Mouse (Mus musculus): ENCODE measurements around the gene Iqch. TPM values are rescaled to one million over a fixed set of nuclear protein-coding genes. Genes with fewer than 3 reads are reported as not detected.

Gene Iqch
- polyA plus RNA-seq, 1 experiment, result not detected

GRCm38 (mm10) chr9:63511034-63511433 is 91.3 kb downstream of the Iqch start:
- 72% methylated on average over 4 of the region's 4 CpGs for WGBS

DNA sequence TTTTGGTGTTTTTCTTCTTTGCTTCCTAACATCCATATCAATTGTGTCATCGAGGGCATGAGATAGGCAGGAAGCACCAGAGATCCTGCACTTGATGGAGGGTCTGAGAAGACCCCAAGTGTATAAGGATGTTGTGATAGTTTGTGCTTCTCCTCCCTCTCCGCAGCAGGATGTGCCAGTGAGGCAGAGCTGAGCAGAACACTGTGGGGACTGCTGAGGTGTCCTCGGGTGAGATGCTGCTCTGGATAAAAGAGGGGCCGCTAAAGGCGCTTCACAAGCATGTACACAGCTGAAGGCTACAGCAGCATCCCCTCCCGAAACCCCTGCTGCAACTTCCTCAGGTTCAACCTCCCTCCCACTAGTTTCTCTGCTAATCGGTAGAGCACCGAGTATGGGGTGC is 95.2 kb downstream of the Iqch start:
- WGBS, result 77% methylated on average over 8 of the region's 8 CpGs
- no peak for DNase-seq (ENCODE audit: low read depth, low spot score)

More at GRCm38 (mm10) chr9:63511034-63511433, 91.3 kb downstream of the Iqch start:
- no peak for DNase-seq (ENCODE audit: low read depth, low spot score)

DNA sequence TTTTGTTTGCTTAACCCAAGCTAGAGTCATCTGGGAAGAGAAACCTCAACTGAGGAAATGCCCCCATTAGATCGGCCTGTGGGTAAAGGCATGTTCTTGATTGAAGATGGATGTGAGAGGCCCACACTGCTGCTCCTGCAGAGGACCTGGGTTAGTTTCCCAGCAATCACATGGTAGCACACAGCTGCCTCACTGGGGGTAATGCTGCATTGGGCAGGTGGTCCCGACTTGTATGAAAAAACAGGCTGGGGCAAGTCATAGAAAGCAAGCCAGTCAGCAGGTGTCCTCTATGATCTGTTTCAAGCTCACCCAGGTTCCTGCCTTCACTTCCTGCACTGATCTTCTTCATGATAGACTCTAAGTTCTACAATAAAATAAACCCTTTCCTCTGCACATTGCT is 98.4 kb downstream of the Iqch start:
- no peak for DNase-seq (ENCODE audit: low read depth, low spot score)
- WGBS, result 70% methylated on average over 2 of the region's 2 CpGs

GRCm38 (mm10) chr9:63501516-63501915 is 100.8 kb downstream of the Iqch start:
- DNase-seq (ENCODE audit: low read depth, low spot score), result no peak
- 93% methylated on average over 1 of the region's 1 CpGs for WGBS

DNA sequence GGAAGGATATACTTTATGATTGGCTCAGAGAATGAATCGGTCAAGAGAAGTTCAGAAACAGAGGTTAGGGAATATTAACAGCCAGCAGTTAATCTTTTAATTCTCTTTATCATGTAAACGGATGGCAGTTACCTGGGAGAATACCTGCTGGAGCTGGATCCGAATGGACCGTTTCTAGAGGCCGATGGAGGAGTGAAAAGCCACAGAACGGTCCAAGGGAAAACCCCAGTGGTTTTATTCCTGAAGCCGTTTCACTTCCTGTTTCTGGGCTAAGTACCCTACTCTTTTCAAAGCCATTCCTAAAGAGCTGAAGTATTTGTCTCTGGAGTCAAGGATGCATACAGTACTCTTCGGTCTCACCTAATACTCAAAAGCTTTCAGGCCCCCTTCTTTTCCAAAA is 102.4 kb downstream of the Iqch start:
- DNase-seq (ENCODE audit: low read depth, low spot score), result no peak
- WGBS, result 76% methylated on average over 8 of the region's 8 CpGs

DNA sequence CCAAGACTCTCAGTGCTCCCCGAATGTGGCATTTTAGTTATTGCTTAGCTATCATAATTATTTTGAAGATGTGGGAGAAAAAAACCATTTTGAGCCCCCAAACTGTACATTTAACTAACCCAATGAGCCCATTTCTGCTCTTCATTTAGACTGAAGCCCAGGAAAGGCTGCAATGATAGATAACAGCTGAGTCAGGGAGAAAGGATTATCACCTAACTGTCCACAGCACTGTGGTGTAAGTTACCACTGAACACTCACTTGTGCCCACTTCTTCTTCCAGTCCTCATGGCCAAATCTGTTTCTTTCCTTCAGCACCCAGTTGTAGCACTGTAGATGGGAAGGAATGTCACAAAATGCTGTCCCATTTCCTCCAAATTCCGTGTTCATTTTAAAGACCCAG is 106.5 kb downstream of the Iqch start:
- no peak for DNase-seq (ENCODE audit: low read depth, low spot score)
- WGBS, result 75% methylated on average over 2 of the region's 2 CpGs

DNA sequence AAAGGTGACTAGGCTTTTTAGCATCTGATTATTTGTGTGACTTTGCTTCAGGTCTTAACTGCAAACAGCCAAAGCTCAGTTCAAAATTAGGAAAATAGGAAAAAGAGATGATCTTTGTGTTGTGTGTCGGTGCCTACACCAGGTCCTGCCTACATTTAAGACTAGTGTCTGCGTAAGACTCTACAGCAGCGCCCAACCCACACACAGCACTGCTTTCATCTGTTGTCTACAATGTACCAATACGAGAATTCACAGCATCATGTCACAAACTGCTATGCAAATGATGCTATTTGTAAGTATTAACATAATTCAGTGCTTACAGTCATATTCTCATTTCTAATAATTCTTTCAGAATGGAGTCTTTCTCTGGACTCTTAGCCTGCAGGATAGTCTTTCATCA is 108.5 kb downstream of the Iqch start:
- no peak for DNase-seq (ENCODE audit: low read depth, low spot score)
- 87% methylated on average over 4 of the region's 4 CpGs for WGBS

- DNase-seq (ENCODE audit: low read depth, low spot score), result no peak
- WGBS, result 28% methylated on average over 9 of the region's 9 CpGs
Measured at GRCm38 (mm10) chr9:63492291-63492690, 110.0 kb downstream of the Iqch start.

- no peak for DNase-seq (ENCODE audit: low read depth, low spot score)
- WGBS, result 70% methylated on average over 12 of the region's 12 CpGs
Measured at GRCm38 (mm10) chr9:63490521-63491307, 111.6 kb downstream of the Iqch start.

- 71% methylated on average over 6 of the region's 6 CpGs for WGBS
- no peak for DNase-seq (ENCODE audit: low read depth, low spot score)
Measured at GRCm38 (mm10) chr9:63489156-63489555, 113.1 kb downstream of the Iqch start.

DNA sequence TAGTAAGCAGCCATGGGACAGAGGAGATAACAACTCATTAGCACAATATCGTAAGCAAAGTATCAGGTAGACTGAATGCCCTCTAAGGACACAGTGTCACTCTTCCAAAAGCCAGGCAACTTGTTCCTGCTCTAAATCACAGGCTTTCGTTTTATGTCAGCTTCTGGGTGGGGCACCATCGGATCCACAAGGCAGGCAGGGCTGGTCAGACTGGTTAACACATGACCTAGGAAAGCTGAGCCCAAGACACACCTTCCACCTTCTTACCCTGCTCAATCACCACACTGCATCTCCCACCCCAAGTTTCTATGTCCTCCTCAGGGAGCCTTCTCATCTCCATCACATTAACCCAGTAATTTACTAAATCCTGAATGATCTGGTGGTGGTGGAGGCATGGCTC is 136.7 kb downstream of the Iqch start:
- peak; percentile 43 for DNase-seq (ENCODE audit: low read depth, low spot score)
- WGBS, result 38% methylated on average over 3 of the region's 3 CpGs

DNA sequence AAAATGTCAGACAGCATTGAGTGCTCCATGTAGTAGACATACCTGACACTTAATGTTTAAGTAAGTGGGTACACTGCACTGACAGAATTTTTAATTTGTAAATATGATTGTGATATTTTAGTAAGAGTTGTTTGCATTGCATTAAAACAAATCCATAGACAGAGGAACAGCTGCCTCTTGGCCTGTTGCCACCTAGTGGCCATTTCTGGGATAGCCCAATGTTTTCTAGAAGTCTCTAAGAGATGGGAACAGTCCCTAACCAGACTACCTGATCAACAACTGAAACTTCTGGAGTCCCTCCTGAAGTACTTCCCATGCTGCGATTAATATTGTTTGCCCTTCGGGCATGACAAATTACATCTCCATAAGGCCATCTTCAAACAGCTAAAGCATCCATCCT is 140.0 kb downstream of the Iqch start:
- peak; percentile 52 for DNase-seq (ENCODE audit: low read depth, low spot score)
- WGBS, result 61% methylated on average over 2 of the region's 2 CpGs

- DNase-seq (ENCODE audit: low read depth, low spot score), result no peak
Measured at GRCm38 (mm10) chr9:63456401-63456800, 145.9 kb downstream of the Iqch start.

DNA sequence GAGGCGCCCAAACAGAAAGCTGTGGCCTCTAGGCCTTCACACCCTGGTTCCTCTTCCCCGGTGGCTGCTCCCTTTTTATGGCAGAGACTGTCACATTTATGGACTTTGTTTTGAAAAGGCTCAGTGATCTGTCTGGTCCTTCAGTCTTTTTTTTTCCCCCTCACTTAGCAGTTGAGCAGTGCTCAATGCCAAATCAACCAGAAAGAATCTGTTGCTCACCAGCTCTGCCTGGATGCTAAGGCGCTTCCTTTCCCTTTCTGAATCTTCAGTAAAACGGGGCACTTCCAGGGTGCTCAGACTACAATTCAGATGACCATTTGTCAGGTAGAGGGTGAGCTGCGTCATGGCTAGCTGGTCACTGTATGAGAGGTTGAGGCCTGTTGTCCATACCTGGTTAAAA is 148.0 kb downstream of the Iqch start:
- WGBS, result 78% methylated on average over 5 of the region's 5 CpGs
- no peak for DNase-seq (ENCODE audit: low read depth, low spot score)

GRCm38 (mm10) chr9:63450531-63451030 is 151.7 kb downstream of the Iqch start:
- no peak for DNase-seq (ENCODE audit: low read depth, low spot score)
- WGBS, result 55% methylated on average over 4 of the region's 4 CpGs

DNA sequence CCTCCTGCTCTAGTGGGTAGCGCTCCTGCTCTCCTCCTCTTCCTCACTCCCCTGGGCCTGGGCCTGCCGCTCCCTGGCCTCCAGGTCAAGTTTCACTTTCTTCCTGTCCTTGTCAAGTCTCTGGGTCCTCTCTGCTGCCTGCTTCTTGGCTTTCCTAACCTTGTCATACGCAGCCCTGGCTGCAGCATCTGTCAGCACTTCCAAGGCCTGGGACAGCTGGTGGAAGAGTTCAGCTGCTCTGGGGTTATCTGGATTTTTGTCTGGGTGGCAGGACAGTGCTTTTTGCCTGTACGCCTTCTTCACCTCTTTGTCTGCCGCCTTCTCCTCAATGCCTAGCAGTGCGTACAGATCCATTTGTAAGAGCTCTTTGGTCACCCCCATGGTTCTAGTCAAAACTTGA is 158.6 kb downstream of the Iqch start:
- WGBS, result 88% methylated on average over 6 of the region's 6 CpGs
- no peak for DNase-seq (ENCODE audit: low read depth, low spot score)

DNA sequence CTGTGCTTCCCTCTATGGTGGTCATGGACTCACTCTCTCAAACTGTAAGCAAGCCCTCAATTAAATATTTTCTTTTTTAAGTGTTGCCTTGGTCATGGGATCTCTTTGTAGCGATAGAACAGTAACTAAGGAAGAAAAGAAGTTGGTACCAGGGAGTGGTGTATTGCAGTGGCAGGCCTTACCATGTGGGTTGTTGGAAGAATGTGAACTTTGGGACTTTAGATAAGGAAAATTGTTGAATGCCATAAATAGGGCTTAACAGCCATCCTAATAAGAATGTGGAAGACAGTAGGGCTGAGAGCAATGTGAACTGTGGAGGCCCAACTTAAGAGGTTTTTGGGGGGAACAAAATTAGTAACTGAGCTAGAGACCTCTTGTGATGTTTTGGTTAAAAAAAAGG is 171.6 kb downstream of the Iqch start:
- no peak for DNase-seq (ENCODE audit: low read depth, low spot score)
- 64% methylated on average over 1 of the region's 1 CpGs for WGBS

- DNase-seq (ENCODE audit: low read depth, low spot score), result no peak
- WGBS, result 10% methylated on average over 9 of the region's 9 CpGs
Measured at GRCm38 (mm10) chr9:63421096-63421736, 181.1 kb downstream of the Iqch start.

- DNase-seq (ENCODE audit: low read depth, low spot score), result no peak
- 74% methylated on average over 6 of the region's 6 CpGs for WGBS
Measured at GRCm38 (mm10) chr9:63420396-63420795, 181.9 kb downstream of the Iqch start.

GRCm38 (mm10) chr9:63400176-63400575 is 202.1 kb downstream of the Iqch start:
- 84% methylated on average over 1 of the region's 1 CpGs for WGBS
- no peak for DNase-seq (ENCODE audit: low read depth, low spot score)

- WGBS, result 2% methylated on average over 8 of the region's 8 CpGs
- DNase-seq (ENCODE audit: low read depth, low spot score), result no peak
Measured at GRCm38 (mm10) chr9:63399463-63399815, 202.9 kb downstream of the Iqch start.
